Mouse (Mus musculus) small intestine, adult 2 months (tissue): ENCODE data around the gene Dmrtc2. TPM values are rescaled to one million over a fixed set of nuclear protein-coding genes. Genes with fewer than 3 reads are reported as not detected.
"Not testable (repeated sequence)": the region's sequence is repeated elsewhere in the genome, so short reads cannot be mapped to it uniquely, and the experiment has no call there.

Experiments
- H3K27ac ChIP-seq: fragments of 200-500 bp; 2 replicates; pipeline ENCODE4 v1.5.1; 2012; ENCODE audit warnings: low read depth, low read length, control low read depth, inconsistent platforms; ENCODE audit not compliant: insufficient read depth
- H3K27me3 ChIP-seq: fragments of 200-500 bp; 2 replicates; pipeline ENCODE4 v1.6.1; 2012; ENCODE audit warnings: mild to moderate bottlenecking, moderate library complexity, low read length, inconsistent platforms; ENCODE audit not compliant: control insufficient read depth, insufficient read depth
- H3K36me3 ChIP-seq: fragments of 200-500 bp; 2 replicates; pipeline ENCODE4 v1.6.1; 2012; ENCODE audit warnings: mild to moderate bottlenecking, low read length, control low read depth, inconsistent platforms; ENCODE audit not compliant: control insufficient read depth, insufficient read depth
- H3K4me1 ChIP-seq: fragments of 200-500 bp; 2 replicates; pipeline ENCODE4 v1.6.1; 2012; ENCODE audit warnings: low read length, inconsistent platforms, mixed read lengths; ENCODE audit not compliant: control insufficient read depth, insufficient read depth, insufficient read length
- H3K4me3 ChIP-seq: fragments of 200-500 bp; 2 replicates; pipeline ENCODE4 v1.5.1; 2012; ENCODE audit warnings: low read depth, mild to moderate bottlenecking, control low read depth, inconsistent platforms, low read length, moderate library complexity
- CTCF ChIP-seq: fragments of 200-500 bp; IDR thresholded peaks from 2 replicates; pipeline ENCODE4 v1.5.1; 2012; ENCODE audit warnings: low read depth, mild to moderate bottlenecking, control low read depth, inconsistent platforms, low read length, moderate library complexity, mixed read lengths; ENCODE audit not compliant: insufficient replicate concordance, insufficient read length; ENCODE audit errors: extremely low read depth
- POLR2A ChIP-seq: fragments of 200-500 bp; IDR thresholded peaks from 2 replicates; pipeline ENCODE4 v1.6.1; 2012; ENCODE audit warnings: low read depth, mild to moderate bottlenecking, control low read depth, inconsistent platforms, low read length, moderate library complexity
- WGBS: fragments of 180-500 bp; shearing (Covaris S2); methylation state at CpG from one replicate; pipeline ENCODE4 v1.1.7; 2018; 5-methylcytosine and 5-hydroxymethylcytosine counted together
- polyA plus RNA-seq: library from polyadenylated mRNA; depleted of rRNA; stranded (reverse); fragments of >200 nt; gene quantifications from 2 replicates; pipeline ENCODE4 v1.2.3, GENCODE M21; 2012

Gene Dmrtc2
- polyA plus RNA-seq, 1 experiment, result not detected

- no peak overlapping the region for H3K27ac ChIP-seq
- no peaks in the 10 kb centered on the region for H3K4me1 ChIP-seq
- H3K4me3 ChIP-seq, result no peak overlapping the region
- 33% methylated on average over 5 of the region's 5 CpGs for WGBS
- TF ChIP-seq CTCF (no peak), POLR2A (no peak)
- H3K36me3 ChIP-seq, result no peaks in the 10 kb centered on the region
- no peaks in the 10 kb centered on the region for H3K27me3 ChIP-seq
Measured at GRCm38 (mm10) chr7:24844144-24844543, 25.7 kb upstream of the Dmrtc2 start.

DNA sequence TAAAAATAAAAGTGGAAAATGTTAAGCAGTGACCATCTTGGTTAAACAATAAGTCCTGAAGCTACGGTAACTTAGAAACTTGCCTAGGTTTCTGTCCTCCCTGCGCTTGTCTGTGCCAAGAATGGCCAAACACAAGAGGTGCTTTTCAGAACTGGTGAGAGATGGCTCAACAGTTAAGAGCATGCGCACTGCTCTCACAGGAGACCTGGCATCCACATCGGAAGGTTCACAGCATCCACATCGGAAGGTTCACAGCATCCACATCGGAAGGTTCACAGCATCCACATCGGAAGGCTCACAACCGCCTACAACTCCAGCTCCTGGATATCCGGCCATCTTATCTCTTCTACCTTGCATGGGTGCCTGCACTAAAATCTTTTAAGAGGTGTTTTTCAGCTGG is 24.7 kb upstream of the Dmrtc2 start:
- WGBS, result 82% methylated on average over 9 of the region's 9 CpGs
- TF ChIP-seq CTCF (no peak), POLR2A (no peak)
- H3K27me3 ChIP-seq, result no peaks in the 10 kb centered on the region
- H3K4me1 ChIP-seq, result no peaks in the 10 kb centered on the region
- no peak overlapping the region for H3K27ac ChIP-seq
- H3K36me3 ChIP-seq, result no peaks in the 10 kb centered on the region
- H3K4me3 ChIP-seq, result no peak overlapping the region

GRCm38 (mm10) chr7:24845713-24846112 is 24.1 kb upstream of the Dmrtc2 start:
- TF ChIP-seq POLR2A, result no peak
- TF ChIP-seq CTCF, result no peak
- H3K36me3 ChIP-seq, result no peaks in the 10 kb centered on the region
- no peak overlapping the region for H3K4me3 ChIP-seq
- peaks cover under 1% of the 10 kb centered on the region; the same call in 1 of the 2 replicates for H3K4me1 ChIP-seq
- no peak overlapping the region for H3K27ac ChIP-seq
- no peaks in the 10 kb centered on the region for H3K27me3 ChIP-seq
- 14% methylated on average over 6 of the region's 6 CpGs for WGBS

- H3K27me3 ChIP-seq, H3K27ac ChIP-seq, H3K4me1 ChIP-seq, H3K4me3 ChIP-seq, H3K36me3 ChIP-seq: not testable (repeated sequence)
- WGBS, result 15% methylated on average over 2 of the region's 2 CpGs
Measured at GRCm38 (mm10) chr7:24846576-24846975, 23.3 kb upstream of the Dmrtc2 start.

DNA sequence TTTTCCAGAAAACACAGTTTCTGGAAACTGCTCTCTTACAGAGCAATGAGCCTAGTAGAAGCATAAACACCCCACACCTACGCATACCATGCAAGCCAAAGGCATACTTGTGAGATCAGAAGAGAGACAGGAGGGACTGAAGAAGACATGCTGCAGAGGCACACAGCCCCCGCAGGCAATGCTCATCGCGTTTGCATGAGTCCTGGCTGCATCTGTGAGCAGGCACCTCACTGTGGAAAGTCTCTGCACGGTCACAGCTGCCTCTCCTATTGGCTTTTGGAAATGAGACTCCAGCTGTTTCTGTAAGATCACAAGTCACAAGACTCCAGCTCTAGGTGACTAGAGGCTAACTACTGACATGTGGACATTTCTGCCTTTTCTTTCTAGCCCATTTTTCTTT is 19.7 kb upstream of the Dmrtc2 start:
- Histone ChIP-seq H3K36me3 (no peaks in the 10 kb centered on the region), H3K4me3 (no peak overlapping the region), H3K27me3 (no peaks in the 10 kb centered on the region), H3K4me1 (peaks cover 2% of the 10 kb centered on the region; the same call in 1 of the 2 replicates), H3K27ac (no peak overlapping the region)
- no peak for TF ChIP-seq CTCF
- no peak for TF ChIP-seq POLR2A
- 47% methylated on average over 5 of the region's 5 CpGs for WGBS

GRCm38 (mm10) chr7:24850899-24851303 is 19.0 kb upstream of the Dmrtc2 start:
- Histone ChIP-seq H3K27me3 (no peaks in the 10 kb centered on the region), H3K4me1 (peaks cover 2% of the 10 kb centered on the region; the same call in 1 of the 2 replicates), H3K4me3 (no peak overlapping the region), H3K36me3 (no peaks in the 10 kb centered on the region), H3K27ac (no peak overlapping the region)
- TF ChIP-seq POLR2A (no peak), CTCF (no peak)
- WGBS, result 10% methylated on average over 6 of the region's 6 CpGs

DNA sequence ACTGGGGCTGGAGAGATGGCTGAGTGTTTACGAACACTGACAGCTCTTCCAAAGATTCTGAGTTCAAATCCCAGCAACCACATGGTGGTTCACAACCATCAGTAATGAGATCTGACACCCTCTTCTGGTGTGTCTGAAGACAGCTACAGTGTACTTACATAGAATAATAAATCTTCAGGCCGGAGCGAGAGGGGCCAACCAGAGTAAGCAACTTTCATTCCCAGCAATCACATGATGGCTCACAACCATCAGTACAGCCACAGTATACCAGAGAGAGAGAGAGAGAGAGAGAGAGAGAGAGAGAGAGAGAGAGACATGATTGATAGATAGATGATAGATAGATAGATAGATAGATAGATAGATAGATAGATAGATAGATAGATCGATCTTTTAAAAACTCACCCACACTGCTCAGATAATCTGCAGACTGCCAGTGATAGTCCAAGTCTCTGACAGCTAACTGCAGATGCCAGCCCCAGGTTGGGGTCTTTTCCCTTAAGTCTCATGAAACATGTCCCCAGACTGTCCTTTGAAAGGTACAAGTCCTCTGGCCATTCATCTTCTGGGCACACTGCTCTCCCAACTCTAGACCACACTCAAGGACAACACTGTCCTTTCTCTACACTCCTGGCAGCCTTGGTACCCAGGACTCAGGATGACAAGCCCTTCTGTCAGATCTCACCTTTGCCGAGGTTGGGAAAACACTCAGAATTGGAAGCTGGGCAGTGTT is 18.1 kb upstream of the Dmrtc2 start:
- peaks cover 2% of the 10 kb centered on the region; the same call in 1 of the 2 replicates for H3K4me1 ChIP-seq
- 72% methylated on average over 5 of the region's 5 CpGs for WGBS
- H3K27me3 ChIP-seq, result no peaks in the 10 kb centered on the region
- no peak overlapping the region for H3K4me3 ChIP-seq
- no peak overlapping the region for H3K27ac ChIP-seq
- TF ChIP-seq CTCF, result no peak
- TF ChIP-seq POLR2A, result no peak
- no peaks in the 10 kb centered on the region for H3K36me3 ChIP-seq
